Mouse (Mus musculus): Measurements from ENCODE around the gene Sf1. TPM values are rescaled to one million over a fixed set of nuclear protein-coding genes. Genes with fewer than 3 reads are reported as not detected.
A peak's percentile ranks its signal among the peaks of the same experiment; 100 is the strongest.

Gene Sf1
- polyA plus RNA-seq, 1 experiment from 2014 or later = 126 TPM

- Histone ChIP-seq H3K36me3 (ENCODE audit: control insufficient read depth, insufficient read depth, low read length) (peaks cover 18% of the 10 kb centered on the region), H3K4me2 (replicated peaks; ENCODE audit: low read depth, low read length) (no peak overlapping the region), H3K9ac (replicated peaks; ENCODE audit: low read depth, low read length) (no peak overlapping the region), H3K27me3 (ENCODE audit: control insufficient read depth, insufficient read depth, low read length) (no peaks in the 10 kb centered on the region), H3K27ac (ENCODE audit: low read length) (no peak overlapping the region), H3K9me3 (ENCODE audit: control insufficient read depth, low read depth, low read length) (no peaks in the 10 kb centered on the region), H3K4me3 (ENCODE audit: low read depth, low read length) (no peak overlapping the region), H3K4me1 (ENCODE audit: control insufficient read depth, insufficient read depth, low read length) (0 out of 2 replicates have a peak, but pooled peaks cover 7% of the 10 kb centered on the region)
- WGBS = 94% methylated on average over 5 of the region's 5 CpGs
- no peak for ATAC-seq (ENCODE audit: insufficient number of reproducible peaks, insufficient read depth, low FRiP score, low read depth)
These were observed 17.5 kb upstream of the Sf1 start for GRCm38 (mm10) chr19:6346023-6346422.

GRCm38 (mm10) chr19:6346661-6347060, 16.8 kb upstream of the Sf1 start:
- peaks cover 18% of the 10 kb centered on the region for H3K36me3 ChIP-seq (ENCODE audit: control insufficient read depth, insufficient read depth, low read length)
- ATAC-seq (ENCODE audit: insufficient number of reproducible peaks, insufficient read depth, low FRiP score, low read depth) = no peak
- H3K4me3 ChIP-seq (ENCODE audit: low read depth, low read length) = no peak overlapping the region
- no peak overlapping the region for H3K9ac ChIP-seq (replicated peaks; ENCODE audit: low read depth, low read length)
- 78% methylated on average over 10 of the region's 10 CpGs for WGBS
- no peaks in the 10 kb centered on the region for H3K9me3 ChIP-seq (ENCODE audit: control insufficient read depth, low read depth, low read length)
- H3K4me2 ChIP-seq (replicated peaks; ENCODE audit: low read depth, low read length) = no peak overlapping the region
- no peaks in the 10 kb centered on the region for H3K27me3 ChIP-seq (ENCODE audit: control insufficient read depth, insufficient read depth, low read length)
- 0 out of 2 replicates have a peak, but pooled peaks cover 7% of the 10 kb centered on the region for H3K4me1 ChIP-seq (ENCODE audit: control insufficient read depth, insufficient read depth, low read length)
- no peak overlapping the region for H3K27ac ChIP-seq (ENCODE audit: low read length)

DNA sequence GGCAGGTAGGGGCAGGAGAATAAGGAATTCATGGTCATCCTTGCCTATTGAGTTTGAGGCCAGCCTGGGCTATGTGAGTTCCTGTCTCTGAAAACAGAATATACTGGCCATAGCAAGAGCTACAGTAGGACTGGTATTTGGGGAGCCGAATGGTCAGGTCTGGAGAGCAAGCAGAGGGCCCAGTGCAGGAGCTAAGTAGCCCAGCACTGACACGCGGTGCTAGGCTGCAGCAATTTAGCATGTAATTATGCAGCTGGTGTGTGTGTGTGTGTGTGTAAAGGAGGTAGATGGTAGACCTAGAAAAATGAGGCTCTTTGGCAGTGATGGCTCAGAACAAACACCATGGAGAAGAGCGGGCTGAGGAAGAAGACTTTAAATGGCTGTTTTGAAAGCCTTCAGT, 15.9 kb upstream of the Sf1 start:
- H3K36me3 ChIP-seq (ENCODE audit: control insufficient read depth, insufficient read depth, low read length) = peaks cover 18% of the 10 kb centered on the region
- ATAC-seq (ENCODE audit: insufficient number of reproducible peaks, insufficient read depth, low FRiP score, low read depth) = no peak
- H3K9ac ChIP-seq (replicated peaks; ENCODE audit: low read depth, low read length) = no peak overlapping the region
- H3K4me3 ChIP-seq (ENCODE audit: low read depth, low read length) = no peak overlapping the region
- no peak overlapping the region for H3K27ac ChIP-seq (ENCODE audit: low read length)
- WGBS = 95% methylated on average over 4 of the region's 4 CpGs
- 0 out of 2 replicates have a peak, but pooled peaks cover 7% of the 10 kb centered on the region for H3K4me1 ChIP-seq (ENCODE audit: control insufficient read depth, insufficient read depth, low read length)
- no peaks in the 10 kb centered on the region for H3K27me3 ChIP-seq (ENCODE audit: control insufficient read depth, insufficient read depth, low read length)
- H3K9me3 ChIP-seq (ENCODE audit: control insufficient read depth, low read depth, low read length) = no peaks in the 10 kb centered on the region
- no peak overlapping the region for H3K4me2 ChIP-seq (replicated peaks; ENCODE audit: low read depth, low read length)

DNA sequence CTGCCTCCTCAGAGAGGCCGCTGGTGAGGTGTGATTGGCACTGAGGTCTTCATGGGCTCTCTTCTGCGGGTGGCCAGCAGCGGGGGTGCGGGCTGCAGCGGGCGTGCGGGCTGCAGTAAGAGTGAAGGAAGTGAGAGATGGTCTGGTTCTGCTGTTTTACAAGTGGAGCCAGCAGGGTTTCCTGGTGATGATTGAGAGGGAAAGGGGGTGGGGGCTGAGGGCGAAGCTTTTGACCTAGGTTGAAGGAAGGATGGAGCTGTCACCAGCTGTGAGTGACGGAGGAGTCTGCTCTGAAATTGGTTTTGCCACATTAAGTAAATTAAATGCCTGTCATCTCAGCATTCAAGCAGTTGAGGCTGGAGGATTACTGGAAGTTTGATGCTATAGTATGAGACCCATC, 14.8 kb upstream of the Sf1 start:
- peaks cover 22% of the 10 kb centered on the region for H3K36me3 ChIP-seq (ENCODE audit: control insufficient read depth, insufficient read depth, low read length)
- 60% methylated on average over 9 of the region's 9 CpGs for WGBS
- 0 out of 2 replicates have a peak, but pooled peaks cover 7% of the 10 kb centered on the region for H3K4me1 ChIP-seq (ENCODE audit: control insufficient read depth, insufficient read depth, low read length)
- H3K9me3 ChIP-seq (ENCODE audit: control insufficient read depth, low read depth, low read length) = no peaks in the 10 kb centered on the region
- H3K9ac ChIP-seq (replicated peaks; ENCODE audit: low read depth, low read length) = no peak overlapping the region
- H3K4me3 ChIP-seq (ENCODE audit: low read depth, low read length) = no peak overlapping the region
- H3K4me2 ChIP-seq (replicated peaks; ENCODE audit: low read depth, low read length) = no peak overlapping the region
- H3K27ac ChIP-seq (ENCODE audit: low read length) = 0 out of 2 replicates have a peak overlapping the region, but pooled peaks have one; percentile 36
- no peak for ATAC-seq (ENCODE audit: insufficient number of reproducible peaks, insufficient read depth, low FRiP score, low read depth)
- no peaks in the 10 kb centered on the region for H3K27me3 ChIP-seq (ENCODE audit: control insufficient read depth, insufficient read depth, low read length)

- H3K9me3 ChIP-seq (ENCODE audit: control insufficient read depth, low read depth, low read length) = no peaks in the 10 kb centered on the region
- peak; percentile 24; the same call in 1 of the 2 replicates for ATAC-seq (ENCODE audit: insufficient number of reproducible peaks, insufficient read depth, low FRiP score, low read depth)
These were observed 14.1 kb upstream of the Sf1 start for GRCm38 (mm10) chr19:6349215-6349983.

DNA sequence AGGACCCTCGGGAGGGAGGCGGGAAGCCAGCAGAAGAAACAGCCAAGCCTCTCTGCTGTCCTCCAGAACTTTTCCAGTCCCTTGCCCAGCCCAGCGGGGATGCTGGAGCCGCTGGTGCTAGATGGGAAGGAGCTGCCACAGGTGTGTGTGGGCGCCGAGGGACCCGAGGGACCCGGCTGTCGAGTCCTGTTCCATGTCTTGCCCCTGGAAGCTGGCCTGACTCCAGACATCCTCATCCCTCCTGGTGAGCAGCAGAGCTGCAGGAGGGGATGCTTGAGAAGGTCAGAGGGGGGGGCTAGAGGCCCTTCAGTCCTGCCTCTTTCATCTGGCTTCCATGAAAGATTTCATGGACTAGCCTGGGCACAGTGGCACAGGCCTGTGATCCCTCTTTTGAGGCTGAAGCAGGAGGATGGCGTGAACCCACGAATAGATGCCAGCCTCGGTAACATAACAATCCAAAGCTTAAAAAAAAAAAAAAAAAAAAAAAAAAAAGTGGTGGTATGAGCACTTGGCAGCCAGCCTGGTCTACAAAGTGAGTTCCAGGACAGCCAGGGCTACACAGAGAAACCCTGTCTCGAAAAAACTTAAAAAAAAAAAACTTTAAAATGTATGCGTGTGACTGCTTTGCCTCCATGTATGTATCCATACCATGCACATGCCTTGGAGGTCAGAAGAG, 11.9 kb upstream of the Sf1 start:
- H3K36me3 ChIP-seq (ENCODE audit: control insufficient read depth, insufficient read depth, low read length) = peaks cover 9% of the 10 kb centered on the region
- 0 out of 2 replicates have a peak, but pooled peaks cover 7% of the 10 kb centered on the region for H3K4me1 ChIP-seq (ENCODE audit: control insufficient read depth, insufficient read depth, low read length)
- no peak overlapping the region for H3K4me2 ChIP-seq (replicated peaks; ENCODE audit: low read depth, low read length)
- H3K27ac ChIP-seq (ENCODE audit: low read length) = no peak overlapping the region
- ATAC-seq (ENCODE audit: insufficient number of reproducible peaks, insufficient read depth, low FRiP score, low read depth) = no peak
- H3K4me3 ChIP-seq (ENCODE audit: low read depth, low read length) = no peak overlapping the region
- H3K27me3 ChIP-seq (ENCODE audit: control insufficient read depth, insufficient read depth, low read length) = no peaks in the 10 kb centered on the region
- WGBS = 68% methylated on average over 14 of the region's 14 CpGs
- H3K9ac ChIP-seq (replicated peaks; ENCODE audit: low read depth, low read length) = no peak overlapping the region
- no peaks in the 10 kb centered on the region for H3K9me3 ChIP-seq (ENCODE audit: control insufficient read depth, low read depth, low read length)

More at GRCm38 (mm10) chr19:6349215-6349983, 14.1 kb upstream of the Sf1 start:
- peak overlapping the region; percentile 36; the same call in 1 of the 2 replicates for H3K27ac ChIP-seq (ENCODE audit: low read length)
- no peaks in the 10 kb centered on the region for H3K27me3 ChIP-seq (ENCODE audit: control insufficient read depth, insufficient read depth, low read length)
- 0 out of 2 replicates have a peak, but pooled peaks cover 7% of the 10 kb centered on the region for H3K4me1 ChIP-seq (ENCODE audit: control insufficient read depth, insufficient read depth, low read length)
- H3K4me2 ChIP-seq (replicated peaks; ENCODE audit: low read depth, low read length) = no peak overlapping the region; the same call in 1 of the 2 replicates
- H3K36me3 ChIP-seq (ENCODE audit: control insufficient read depth, insufficient read depth, low read length) = peaks cover 22% of the 10 kb centered on the region
- 31% methylated on average over 14 of the region's 14 CpGs for WGBS
- H3K9ac ChIP-seq (replicated peaks; ENCODE audit: low read depth, low read length) = no peak overlapping the region
- H3K4me3 ChIP-seq (ENCODE audit: low read depth, low read length) = no peak overlapping the region

DNA sequence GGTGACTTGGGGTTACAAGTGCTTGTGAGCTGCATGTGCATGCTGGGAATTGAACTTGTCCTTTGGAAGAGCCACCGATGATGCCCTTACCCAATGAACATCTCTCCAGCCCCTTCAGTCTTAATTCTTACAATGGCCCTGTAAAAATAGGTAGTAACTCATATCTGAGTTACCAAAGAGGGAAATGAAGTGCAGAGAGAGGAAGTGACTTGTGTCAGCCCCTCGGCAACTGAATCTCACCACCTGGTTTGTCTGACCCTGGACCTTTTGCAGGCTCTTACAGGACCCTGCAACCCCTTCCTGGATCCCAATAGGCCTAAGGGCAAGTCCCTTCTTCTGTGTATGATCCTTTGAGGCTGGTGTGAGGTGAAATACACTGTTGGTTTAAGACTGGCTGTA, 11.4 kb upstream of the Sf1 start:
- Histone ChIP-seq H3K27ac (ENCODE audit: low read length) (no peak overlapping the region), H3K36me3 (ENCODE audit: control insufficient read depth, insufficient read depth, low read length) (peaks cover 6% of the 10 kb centered on the region; the same call in 1 of the 2 replicates), H3K4me2 (replicated peaks; ENCODE audit: low read depth, low read length) (no peak overlapping the region), H3K27me3 (ENCODE audit: control insufficient read depth, insufficient read depth, low read length) (no peaks in the 10 kb centered on the region), H3K4me1 (ENCODE audit: control insufficient read depth, insufficient read depth, low read length) (0 out of 2 replicates have a peak, but pooled peaks cover 7% of the 10 kb centered on the region), H3K4me3 (ENCODE audit: low read depth, low read length) (no peak overlapping the region), H3K9me3 (ENCODE audit: control insufficient read depth, low read depth, low read length) (no peaks in the 10 kb centered on the region), H3K9ac (replicated peaks; ENCODE audit: low read depth, low read length) (no peak overlapping the region)
- no peak for ATAC-seq (ENCODE audit: insufficient number of reproducible peaks, insufficient read depth, low FRiP score, low read depth)
- WGBS = 83% methylated on average over 2 of the region's 2 CpGs

DNA sequence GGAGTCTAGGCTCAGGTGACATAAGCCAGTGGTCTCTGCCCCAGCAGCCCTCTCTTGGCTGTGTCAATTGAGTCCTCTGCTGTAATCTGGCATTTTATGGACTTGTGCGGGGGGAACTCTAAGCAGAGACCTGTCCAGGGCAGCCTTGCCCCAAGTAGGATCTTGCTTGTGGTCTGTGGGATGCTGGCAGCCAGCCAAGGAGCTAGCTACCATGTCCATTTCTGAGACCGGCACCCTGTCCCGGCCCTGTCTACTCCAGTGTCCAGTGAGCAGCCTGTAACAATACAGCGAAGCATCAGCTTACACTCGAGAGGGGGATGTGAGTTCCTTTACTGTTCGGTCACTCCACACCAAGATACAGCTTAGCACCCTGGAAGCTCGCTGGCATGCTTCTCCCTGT, 9.5 kb upstream of the Sf1 start:
- no peak overlapping the region for H3K4me3 ChIP-seq (ENCODE audit: low read depth, low read length)
- 0 out of 2 replicates have a peak, but pooled peaks cover 4% of the 10 kb centered on the region for H3K4me1 ChIP-seq (ENCODE audit: control insufficient read depth, insufficient read depth, low read length)
- 83% methylated on average over 7 of the region's 7 CpGs for WGBS
- no peaks in the 10 kb centered on the region for H3K27me3 ChIP-seq (ENCODE audit: control insufficient read depth, insufficient read depth, low read length)
- peaks cover 4% of the 10 kb centered on the region; the same call in 1 of the 2 replicates for H3K36me3 ChIP-seq (ENCODE audit: control insufficient read depth, insufficient read depth, low read length)
- H3K9ac ChIP-seq (replicated peaks; ENCODE audit: low read depth, low read length) = no peak overlapping the region
- H3K27ac ChIP-seq (ENCODE audit: low read length) = no peak overlapping the region
- H3K9me3 ChIP-seq (ENCODE audit: control insufficient read depth, low read depth, low read length) = no peaks in the 10 kb centered on the region
- no peak for ATAC-seq (ENCODE audit: insufficient number of reproducible peaks, insufficient read depth, low FRiP score, low read depth)
- no peak overlapping the region for H3K4me2 ChIP-seq (replicated peaks; ENCODE audit: low read depth, low read length)
